Mouse (Mus musculus) layer of hippocampus, adult 2 months (tissue): ENCODE measurements at regions not wholly inside any gene's neighbourhood (a gene's known extent, or its start where the extent isn't known, plus 50 kb on each side); places are given as distances from the start of the nearest gene placed in this dataset.

Source experiments
- DNase-seq, 2 experiments: peaks; one replicate each; pipeline ENCODE4 v3.0.0; 2022; ENCODE audit warnings: low spot score in 2 of 2
- H3K27ac ChIP-seq: fragments of 200-600 bp; 2 replicates; pipeline ENCODE4 v1.8.1; 2022
- H3K4me3 ChIP-seq: fragments of 200-600 bp; 2 replicates; pipeline ENCODE4 v1.8.1; 2022; ENCODE audit warnings: mild to moderate bottlenecking
- CTCF ChIP-seq: fragments of 200-600 bp; conservative IDR thresholded peaks from 2 replicates; pipeline ENCODE4 v1.8.1; 2022; ENCODE audit warnings: antibody characterized with exemption, mild to moderate bottlenecking, moderate library complexity

- no peak overlapping the region for H3K27ac ChIP-seq
- no peak for DNase-seq
- TF ChIP-seq CTCF, result no peak
- no peak overlapping the region for H3K4me3 ChIP-seq
Observed at GRCm38 (mm10) chr13:44037774-44038294, 253.3 kb downstream of the Cd83 start.

DNA sequence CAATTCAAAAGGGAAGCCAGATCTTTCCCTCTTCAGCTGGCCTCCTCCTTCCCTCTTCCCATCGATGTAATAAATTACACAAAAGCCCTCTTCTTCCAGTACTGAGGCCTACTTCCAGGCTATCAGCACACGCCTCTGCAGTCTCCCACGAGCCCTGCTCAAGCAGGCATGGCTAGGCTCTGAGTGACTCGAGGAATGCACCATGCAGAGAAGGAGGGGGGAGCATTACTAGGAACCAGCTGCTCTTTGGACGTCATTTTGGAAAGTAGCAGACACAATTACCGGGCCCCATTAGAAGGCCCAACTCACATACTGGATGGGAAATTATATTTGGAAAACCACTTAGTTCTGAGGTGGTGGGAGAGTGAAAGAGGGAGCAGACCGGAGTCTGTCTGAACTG, 253.7 kb downstream of the Cd83 start:
- H3K4me3 ChIP-seq, result no peak overlapping the region
- no peak for DNase-seq
- TF ChIP-seq CTCF, result no peak

DNA sequence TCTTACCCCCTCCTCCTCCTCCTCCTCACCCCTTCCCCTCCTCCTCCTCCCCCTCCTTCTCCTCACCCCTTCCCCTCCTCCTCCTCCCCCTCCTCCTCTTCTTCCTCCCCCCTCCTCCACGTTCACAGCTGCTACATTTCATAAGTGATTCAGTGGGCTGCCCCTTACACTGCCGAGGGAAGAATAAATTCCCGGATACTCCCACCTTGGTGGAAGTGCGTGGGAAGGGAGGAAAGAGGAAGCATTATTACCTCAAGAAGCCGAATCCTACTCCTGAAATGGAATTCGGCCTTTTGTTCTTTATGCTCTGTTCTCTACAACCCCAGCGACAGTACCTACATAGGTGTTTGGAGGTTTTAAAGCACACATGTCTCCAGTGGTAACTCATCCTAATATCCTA, 256.1 kb downstream of the Cd83 start:
- DNase-seq, result no peak
- Histone ChIP-seq H3K27ac (no peak overlapping the region), H3K4me3 (no peak overlapping the region)
- no peak for TF ChIP-seq CTCF

More for the DNA sequence above, 253.7 kb downstream of the Cd83 start:
- no peak overlapping the region for H3K27ac ChIP-seq

- no peak for TF ChIP-seq CTCF
- H3K27ac ChIP-seq, result no peak overlapping the region
- no peak overlapping the region for H3K4me3 ChIP-seq
- no peak for DNase-seq
Observed at GRCm38 (mm10) chr13:44042730-44043493, 258.3 kb downstream of the Cd83 start.

- no peak for TF ChIP-seq CTCF
- Histone ChIP-seq H3K4me3 (no peak overlapping the region), H3K27ac (no peak overlapping the region)
- DNase-seq, result peak in 1 of 2 experiments; percentile 32
Observed at GRCm38 (mm10) chr13:44043494-44043885, 258.9 kb downstream of the Cd83 start.

- no peak for DNase-seq
- no peak overlapping the region for H3K4me3 ChIP-seq
- no peak for TF ChIP-seq CTCF
- H3K27ac ChIP-seq, result no peak overlapping the region
Observed at GRCm38 (mm10) chr13:44044546-44045216, 260.1 kb downstream of the Cd83 start.

DNA sequence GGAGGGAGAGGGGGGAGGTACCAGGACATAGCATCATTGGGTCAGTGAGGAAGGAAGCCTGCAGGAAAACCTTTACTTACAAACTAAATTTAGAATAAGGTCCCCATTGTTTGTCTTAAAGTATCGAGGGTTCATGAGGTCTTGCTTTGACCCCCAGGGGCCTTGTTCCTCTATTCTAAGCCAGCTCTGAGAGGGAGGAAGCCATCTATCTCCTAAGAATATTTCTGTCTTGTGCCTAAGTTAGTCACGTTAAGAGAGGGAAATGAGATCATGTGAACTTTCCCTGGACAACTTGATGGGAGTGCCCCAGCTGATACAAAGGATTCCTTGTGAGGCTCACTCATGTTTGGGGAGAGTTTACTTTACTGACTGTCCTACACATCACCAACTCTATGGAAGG, 261.9 kb downstream of the Cd83 start:
- Histone ChIP-seq H3K4me3 (no peak overlapping the region), H3K27ac (no peak overlapping the region)
- DNase-seq, result no peak
- TF ChIP-seq CTCF, result no peak

GRCm38 (mm10) chr13:44054157-44054556, 269.6 kb downstream of the Cd83 start:
- H3K4me3 ChIP-seq, result no peak overlapping the region
- DNase-seq, result no peak
- H3K27ac ChIP-seq, result no peak overlapping the region
- no peak for TF ChIP-seq CTCF

GRCm38 (mm10) chr13:44055573-44056491, 271.3 kb downstream of the Cd83 start:
- DNase-seq, result no peak
- H3K27ac ChIP-seq, result peak overlapping the region; percentile 73
- no peak for TF ChIP-seq CTCF
- peak overlapping the region; percentile 46 for H3K4me3 ChIP-seq

DNA sequence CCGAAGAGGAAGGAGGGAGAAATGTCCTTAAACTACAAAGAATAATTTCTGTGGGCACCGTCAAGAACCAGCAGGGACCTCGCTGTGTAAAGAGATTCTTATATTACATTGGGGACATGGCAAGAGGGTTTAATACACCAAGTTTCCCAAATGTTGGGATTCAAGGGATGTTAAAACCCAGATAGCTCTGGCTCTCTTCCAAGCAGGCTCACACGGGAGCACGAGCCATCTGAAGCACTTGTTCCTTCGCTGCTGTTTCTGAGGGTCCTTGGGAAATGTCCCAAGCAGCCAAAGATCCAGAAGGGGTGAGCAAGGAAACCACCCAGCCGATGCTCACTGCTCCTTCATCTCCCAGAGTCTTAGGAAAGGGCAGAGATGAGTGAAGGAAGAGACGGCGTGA, 272.1 kb downstream of the Cd83 start:
- H3K27ac ChIP-seq, result peak overlapping the region; percentile 73
- no peak for TF ChIP-seq CTCF

DNA sequence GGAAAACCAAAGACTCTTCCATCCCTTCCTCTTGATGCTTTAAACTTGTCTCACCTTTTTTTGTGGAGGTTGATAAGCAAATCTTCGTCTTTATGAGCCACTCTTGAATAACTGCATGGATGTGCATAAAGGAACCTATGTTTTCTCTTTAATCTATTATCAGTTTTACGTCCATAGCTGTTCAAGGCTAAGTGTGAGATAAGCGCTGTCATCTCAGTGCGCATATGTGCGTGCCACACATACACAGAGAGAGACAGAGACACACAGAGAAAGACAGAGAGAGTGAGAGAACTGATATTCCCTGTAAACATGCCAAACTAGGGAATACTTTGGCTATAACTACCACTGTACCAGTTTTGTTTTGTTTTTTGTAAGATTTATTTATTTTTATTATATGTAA, 273.0 kb downstream of the Cd83 start:
- no peak overlapping the region for H3K4me3 ChIP-seq
- DNase-seq, result no peak
- H3K27ac ChIP-seq, result no peak overlapping the region
- TF ChIP-seq CTCF, result no peak

More for the DNA sequence above, 272.1 kb downstream of the Cd83 start:
- H3K4me3 ChIP-seq, result peak overlapping the region; percentile 46; the same call in 1 of the 2 replicates
- DNase-seq, result no peak

GRCm38 (mm10) chr13:44058277-44058676, 273.7 kb downstream of the Cd83 start:
- no peak for TF ChIP-seq CTCF
- DNase-seq, result no peak
- Histone ChIP-seq H3K4me3 (no peak overlapping the region), H3K27ac (no peak overlapping the region)

- H3K4me3 ChIP-seq, result no peak overlapping the region
- no peak overlapping the region for H3K27ac ChIP-seq
Observed at GRCm38 (mm10) chr13:44059436-44059835, 274.9 kb downstream of the Cd83 start.

More at GRCm38 (mm10) chr13:44059436-44059835, 274.9 kb downstream of the Cd83 start:
- DNase-seq, result no peak
- TF ChIP-seq CTCF, result no peak
